Mouse (Mus musculus) intestine, embryonic 14.5 days (tissue): ENCODE results near the gene Tmem233. TPM values are rescaled to one million over a fixed set of nuclear protein-coding genes. Genes with fewer than 3 reads are reported as not detected.
A peak's percentile ranks its signal among the peaks of the same experiment; 100 is the strongest.

Experiments used
- ATAC-seq: fragments of 200-750 bp; cut with Nextera tagmentation; replicated peaks from 2 replicates; pipeline ENCODE4 v1.8.0; 2017; ENCODE audit warnings: low read depth, moderate number of reproducible peaks, moderate TSS enrichment, moderate library complexity; ENCODE audit not compliant: low FRiP score, low TSS enrichment
- DNase-seq: peaks from one replicate; pipeline ENCODE4 v3.0.0-alpha.2; 2018; ENCODE audit warnings: low spot score
- H3K27ac ChIP-seq: fragments of 300-500 bp; sonication (generic); 2 replicates; pipeline ENCODE4 v1.5.1; 2014; ENCODE audit warnings: low read depth, mild to moderate bottlenecking, control low read depth
- H3K27me3 ChIP-seq: fragments of 300-500 bp; sonication (generic); replicated peaks from 2 replicates; pipeline ENCODE4 v1.6.1; 2014; ENCODE audit warnings: low read length, control low read depth; ENCODE audit not compliant: control insufficient read depth, insufficient read depth
- H3K36me3 ChIP-seq: fragments of 300-500 bp; sonication (generic); 2 replicates; pipeline ENCODE4 v1.6.1; 2014; ENCODE audit warnings: low read length, control low read depth; ENCODE audit not compliant: control insufficient read depth, insufficient read depth
- H3K4me1 ChIP-seq: fragments of 300-500 bp; sonication (generic); replicated peaks from 2 replicates; pipeline ENCODE4 v1.6.1; 2014; ENCODE audit warnings: low read length, control low read depth, mixed read lengths; ENCODE audit not compliant: control insufficient read depth, insufficient read depth
- H3K4me2 ChIP-seq: fragments of 300-500 bp; sonication (generic); 2 replicates; pipeline ENCODE4 v1.6.1; 2014; ENCODE audit warnings: low read length
- H3K4me3 ChIP-seq: fragments of 300-500 bp; sonication (generic); 2 replicates; pipeline ENCODE4 v1.5.1; 2014; ENCODE audit warnings: low read depth, low read length, control low read depth, mixed read lengths
- H3K9ac ChIP-seq: fragments of 300-500 bp; sonication (generic); 2 replicates; pipeline ENCODE4 v1.6.1; 2014; ENCODE audit warnings: mild to moderate bottlenecking, low read length
- H3K9me3 ChIP-seq: fragments of 300-500 bp; sonication (generic); 2 replicates; pipeline ENCODE4 v1.6.1; 2016; ENCODE audit warnings: low read length, control low read depth; ENCODE audit not compliant: control insufficient read depth
- WGBS: fragments of 180-500 bp; shearing (Covaris S2); extraction: QIAGEN DNeasy Blood & Tissue Kit; methylation state at CpG from one replicate; pipeline ENCODE4 v1.1.7; 2014; 5-methylcytosine and 5-hydroxymethylcytosine counted together
- polyA plus RNA-seq: library from polyadenylated mRNA; unstranded; fragments of >200 nt; fragmentation: Nextera tagmentation; extraction: Ambion mirVana; gene quantifications from 2 replicates; pipeline ENCODE4 v1.2.1, GENCODE M21; 2014

The Tmem233 gene
- polyA plus RNA-seq: not detected in 2 replicates

DNA sequence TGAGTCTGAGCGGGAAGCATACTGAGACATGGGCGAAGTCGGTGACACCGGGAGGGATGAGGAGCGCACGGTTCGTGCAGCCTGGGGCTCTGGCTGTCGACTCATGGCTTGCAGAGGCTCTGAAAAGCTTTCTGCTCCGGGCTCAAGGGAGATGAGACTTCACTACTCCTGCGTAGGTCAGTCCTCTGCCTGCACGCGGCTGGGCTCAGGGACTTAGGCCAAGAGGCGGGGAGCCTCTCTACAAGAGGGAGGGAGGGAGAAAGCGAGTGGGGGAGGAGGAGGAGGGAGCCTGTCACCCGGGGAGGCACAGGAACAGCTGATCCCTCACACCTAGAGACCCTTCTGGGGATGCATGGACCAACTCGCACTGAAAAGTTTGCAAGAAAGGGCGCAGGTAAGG lies at the start of gene Tmem233:
Tmem233 (minus strand) TSS at position 164 of the 400 bp plus-strand sequence.
- 9% methylated on average over 17 of the region's 17 CpGs for WGBS
- H3K27ac ChIP-seq: no peak within 1 kb of the TSS
- no peaks in the 10 kb centered on the region for H3K36me3 ChIP-seq
- H3K27me3 ChIP-seq: peaks cover 23% of the 10 kb centered on the region
- no peak within 1 kb of the TSS for H3K4me3 ChIP-seq
- no peaks in the 10 kb centered on the region for H3K9me3 ChIP-seq
- no peak within 1 kb of the TSS for H3K4me2 ChIP-seq
- H3K4me1 ChIP-seq: no peaks in the 10 kb centered on the region
- no peak within 1 kb of the TSS for H3K9ac ChIP-seq
- ATAC-seq: no peak
- no peak for DNase-seq

DNA sequence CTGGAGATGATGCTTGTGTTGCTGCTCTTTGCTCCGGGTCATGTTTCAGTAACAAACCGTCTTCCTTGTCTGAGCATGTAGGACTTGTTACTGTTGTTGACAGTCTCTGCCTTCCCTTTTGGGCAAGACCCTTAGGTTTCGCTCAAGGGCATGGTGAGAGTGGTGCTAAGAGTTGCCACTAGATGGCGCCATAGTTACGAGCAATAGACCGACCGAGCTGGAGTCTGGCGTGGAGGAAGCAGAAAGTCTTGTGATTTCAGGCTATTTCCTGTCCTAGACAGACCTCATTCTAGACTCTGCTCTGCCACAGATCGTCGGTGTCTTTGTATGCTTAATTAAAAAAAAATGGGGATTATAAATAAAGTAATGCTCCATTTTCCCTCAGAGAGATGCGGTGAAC lies 40.3 kb upstream of the Tmem233 start:
- WGBS: 8% methylated on average over 11 of the region's 11 CpGs

DNA sequence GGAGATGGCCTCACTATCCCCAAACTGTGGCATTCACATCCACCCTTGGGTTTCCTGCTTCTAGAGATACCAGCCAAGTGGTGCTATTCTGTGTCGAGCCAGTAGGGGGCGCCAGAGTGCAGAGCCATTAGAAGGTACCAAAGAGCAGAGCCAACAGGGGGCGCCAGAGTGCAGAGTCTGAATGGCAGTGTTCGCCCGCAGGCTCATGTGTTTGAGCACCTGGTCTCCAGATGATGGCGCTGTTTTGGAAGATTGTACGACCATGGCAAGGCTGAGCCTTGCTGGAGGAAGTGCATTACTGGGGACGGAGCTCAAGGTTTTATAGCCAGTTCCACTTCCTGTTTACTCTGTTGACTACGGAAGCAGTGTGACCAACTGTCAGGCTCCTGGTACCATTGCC lies 33.5 kb upstream of the Tmem233 start:
- Histone ChIP-seq H3K9ac (no peak overlapping the region), H3K4me2 (no peak overlapping the region), H3K27ac (no peak overlapping the region), H3K27me3 (no peaks in the 10 kb centered on the region), H3K36me3 (no peaks in the 10 kb centered on the region), H3K4me3 (no peak overlapping the region), H3K4me1 (no peaks in the 10 kb centered on the region), H3K9me3 (no peaks in the 10 kb centered on the region)
- ATAC-seq (no peak), DNase-seq (peak; percentile 79)
- WGBS: 35% methylated on average over 9 of the region's 9 CpGs

More for the DNA sequence above, 40.3 kb upstream of the Tmem233 start:
- Histone ChIP-seq H3K9ac (no peak overlapping the region), H3K4me1 (no peaks in the 10 kb centered on the region), H3K9me3 (no peaks in the 10 kb centered on the region), H3K27me3 (no peaks in the 10 kb centered on the region), H3K36me3 (no peaks in the 10 kb centered on the region), H3K4me3 (no peak overlapping the region), H3K27ac (no peak overlapping the region), H3K4me2 (no peak overlapping the region)
- ATAC-seq (no peak), DNase-seq (peak; percentile 89)

DNA sequence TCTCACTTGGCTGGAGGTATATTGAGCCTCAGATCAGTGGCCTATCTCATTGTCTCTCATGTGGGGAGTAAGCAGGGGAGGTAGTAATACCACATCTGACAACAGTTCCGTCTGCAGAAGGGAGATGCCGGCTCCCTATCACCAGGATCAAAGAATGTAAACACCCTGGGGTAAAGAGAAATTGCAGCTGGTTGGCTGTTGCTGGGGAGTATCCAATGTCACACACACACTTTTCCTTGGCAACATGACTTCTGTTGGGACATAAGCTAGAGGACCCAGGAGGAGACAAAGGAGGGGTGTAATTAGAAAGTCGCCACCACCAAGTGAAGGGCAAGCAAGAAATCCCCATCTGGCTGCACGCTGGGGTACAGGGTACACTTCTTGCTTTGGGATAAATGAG lies 33.1 kb upstream of the Tmem233 start:
- H3K27ac ChIP-seq: no peak overlapping the region
- ATAC-seq (no peak), DNase-seq (no peak)
- no peak overlapping the region for H3K9ac ChIP-seq
- no peak overlapping the region for H3K4me2 ChIP-seq
- H3K36me3 ChIP-seq: no peaks in the 10 kb centered on the region
- H3K9me3 ChIP-seq: no peaks in the 10 kb centered on the region
- no peaks in the 10 kb centered on the region for H3K4me1 ChIP-seq
- no peaks in the 10 kb centered on the region for H3K27me3 ChIP-seq
- no peak overlapping the region for H3K4me3 ChIP-seq
- 45% methylated on average over 4 of the region's 4 CpGs for WGBS

DNA sequence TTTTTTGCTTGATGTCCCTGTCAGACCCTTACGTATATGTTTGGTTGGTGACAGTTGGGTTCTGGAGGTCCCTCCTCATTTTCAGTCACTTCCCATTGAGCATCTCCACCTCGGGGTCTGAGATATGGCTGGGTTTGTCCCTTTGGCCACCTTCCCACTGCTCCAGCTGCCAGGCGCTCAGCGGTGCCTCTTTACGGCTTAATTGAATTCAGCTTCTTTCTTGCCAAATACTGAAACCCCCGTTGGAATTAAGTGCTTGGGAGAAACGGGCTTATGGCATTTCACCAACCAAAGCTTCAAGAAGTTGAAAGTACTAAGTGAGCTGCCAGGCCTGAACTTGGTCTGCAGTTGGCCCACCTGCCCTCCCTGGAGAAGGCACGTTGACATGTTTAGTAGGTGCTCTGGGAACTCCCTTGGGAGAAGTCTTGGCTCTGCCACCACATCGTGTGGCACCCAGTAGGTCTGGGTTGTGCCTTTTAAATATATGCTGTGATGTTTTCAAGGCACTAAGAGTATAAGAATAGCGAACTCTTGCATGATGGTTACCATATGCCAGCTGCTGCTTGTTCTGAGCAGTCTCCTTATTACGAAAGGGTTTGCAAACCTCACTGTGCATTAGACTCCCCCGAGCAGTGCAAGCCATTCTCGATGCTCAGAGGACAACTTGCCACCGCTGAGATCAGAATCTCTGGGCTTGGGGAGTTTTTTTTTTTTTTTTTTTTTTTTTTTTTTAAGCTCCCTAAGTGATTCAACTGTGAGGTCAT lies 32.2 kb upstream of the Tmem233 start:
- Histone ChIP-seq H3K27me3 (no peaks in the 10 kb centered on the region), H3K4me3 (no peak overlapping the region), H3K4me1 (no peaks in the 10 kb centered on the region), H3K4me2 (no peak overlapping the region), H3K36me3 (no peaks in the 10 kb centered on the region), H3K9ac (no peak overlapping the region), H3K27ac (no peak overlapping the region), H3K9me3 (no peaks in the 10 kb centered on the region)
- ATAC-seq (no peak), DNase-seq (peak; percentile 43)
- WGBS: 67% methylated on average over 14 of the region's 14 CpGs

DNA sequence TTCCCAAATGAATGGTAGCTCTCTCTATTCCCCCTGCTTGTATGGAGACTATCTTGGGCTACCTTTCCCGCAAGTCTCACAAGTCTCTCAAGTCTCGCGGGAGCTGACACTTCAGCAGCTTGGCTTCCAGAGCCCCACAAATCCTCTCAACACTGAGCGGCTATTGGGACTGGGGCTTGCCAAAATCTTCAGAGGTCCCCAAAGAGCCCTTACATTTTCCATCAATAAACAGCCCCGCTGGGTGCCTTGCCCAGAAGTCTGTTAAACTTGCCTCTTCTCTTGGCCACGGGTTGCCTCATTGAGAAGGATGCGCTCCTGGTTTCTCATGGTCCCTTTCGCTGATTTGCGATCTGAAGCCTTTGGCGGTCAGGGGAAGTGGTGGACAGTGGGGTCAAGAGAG lies 25.6 kb upstream of the Tmem233 start:
- Histone ChIP-seq H3K4me3 (no peak overlapping the region), H3K27ac (no peak overlapping the region), H3K4me1 (no peaks in the 10 kb centered on the region), H3K27me3 (no peaks in the 10 kb centered on the region), H3K9ac (no peak overlapping the region), H3K9me3 (no peaks in the 10 kb centered on the region), H3K4me2 (no peak overlapping the region), H3K36me3 (no peaks in the 10 kb centered on the region)
- peak; percentile 3 for DNase-seq
- no peak for ATAC-seq
- 91% methylated on average over 10 of the region's 10 CpGs for WGBS

DNA sequence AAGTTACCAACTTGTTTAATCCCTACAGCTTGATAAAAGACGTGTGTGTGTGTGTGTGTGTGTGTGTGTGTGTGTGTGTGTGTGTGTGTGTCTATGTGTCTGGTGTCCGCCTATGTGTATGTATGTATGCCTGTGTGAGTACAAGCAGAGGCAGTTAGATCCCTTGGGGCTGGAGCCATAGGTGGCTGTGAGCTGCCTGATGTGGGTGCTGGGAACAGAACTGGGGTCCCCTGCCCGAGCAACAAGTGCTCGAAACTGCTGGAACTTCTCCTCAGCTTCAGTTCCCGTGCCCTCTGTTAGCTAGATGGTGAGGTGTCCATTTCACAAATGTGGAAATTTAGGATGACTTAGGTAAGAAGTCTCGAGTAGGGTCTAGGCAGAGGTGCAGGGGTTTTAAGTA lies 1.2 kb upstream of the Tmem233 start:
- WGBS: 89% methylated on average over 6 of the region's 6 CpGs
- H3K4me1 ChIP-seq: no peaks in the 10 kb centered on the region

DNA sequence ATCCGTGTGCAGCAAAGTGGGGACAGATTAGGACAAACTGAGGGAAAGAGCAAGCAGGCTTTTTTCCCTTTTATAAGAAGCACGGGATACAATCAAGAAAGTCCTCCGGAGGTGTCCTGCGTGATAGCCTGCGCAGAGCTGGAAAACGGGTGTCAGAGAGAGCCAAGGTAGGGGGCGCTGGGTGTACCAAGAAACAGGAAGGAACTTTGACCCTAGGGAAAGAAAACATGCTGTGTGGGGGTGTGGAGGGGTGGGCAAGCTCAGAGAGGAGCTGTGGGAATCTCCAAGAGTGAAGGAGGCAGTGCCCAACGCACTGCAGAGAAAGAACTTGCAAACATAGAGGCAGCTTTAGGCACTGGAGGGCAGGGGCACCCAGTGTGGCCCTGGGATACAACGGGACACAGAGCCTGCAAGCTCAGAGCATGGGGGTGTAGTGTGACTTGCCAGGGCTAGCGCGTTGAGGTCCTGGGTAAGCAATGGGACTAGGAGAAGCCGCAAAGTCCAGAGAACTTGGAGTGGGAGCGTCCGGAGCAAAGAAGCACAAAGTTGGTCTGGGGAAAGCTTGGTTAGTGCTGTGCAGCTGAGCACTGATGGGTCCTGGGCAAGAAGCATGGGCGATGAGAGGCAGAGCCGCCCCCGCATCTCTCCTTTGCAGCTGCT lies 673 bp downstream of the Tmem233 start:
- H3K4me2 ChIP-seq: no peak overlapping the region
- H3K36me3 ChIP-seq: no peaks in the 10 kb centered on the region
- DNase-seq (no peak), ATAC-seq (no peak)
- H3K4me3 ChIP-seq: no peak overlapping the region
- no peaks in the 10 kb centered on the region for H3K4me1 ChIP-seq
- H3K27me3 ChIP-seq: peaks cover 23% of the 10 kb centered on the region
- no peak overlapping the region for H3K9ac ChIP-seq
- WGBS: 31% methylated on average over 17 of the region's 17 CpGs
- no peak overlapping the region for H3K27ac ChIP-seq
- no peaks in the 10 kb centered on the region for H3K9me3 ChIP-seq

More for the DNA sequence above, 1.2 kb upstream of the Tmem233 start:
- H3K4me2 ChIP-seq: no peak overlapping the region
- no peak for DNase-seq
- no peaks in the 10 kb centered on the region for H3K36me3 ChIP-seq
- no peak for ATAC-seq
- peaks cover 23% of the 10 kb centered on the region for H3K27me3 ChIP-seq
- H3K9ac ChIP-seq: no peak overlapping the region
- H3K9me3 ChIP-seq: no peaks in the 10 kb centered on the region
- no peak overlapping the region for H3K27ac ChIP-seq
- H3K4me3 ChIP-seq: no peak overlapping the region

DNA sequence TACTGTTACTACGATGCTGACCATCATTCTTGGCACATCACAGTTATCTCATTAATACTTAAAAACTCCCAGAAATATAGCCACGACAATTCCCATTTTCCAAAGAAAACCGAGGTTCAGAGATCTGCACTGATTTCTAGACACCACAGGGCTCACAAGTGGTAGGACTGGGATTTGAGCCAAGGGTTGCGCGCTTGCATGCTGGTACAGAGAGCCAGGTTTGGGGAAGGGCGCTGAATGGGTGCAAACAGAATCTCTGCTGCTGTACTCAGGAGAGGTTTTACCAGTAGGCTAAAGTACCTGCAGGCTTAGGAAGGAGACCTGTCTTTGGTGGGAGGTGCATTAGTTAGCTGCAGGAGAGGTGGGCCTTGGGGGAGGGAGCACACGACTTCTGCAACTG lies 1.4 kb downstream of the Tmem233 start:
- H3K36me3 ChIP-seq: no peaks in the 10 kb centered on the region
- DNase-seq: no peak
- H3K9ac ChIP-seq: no peak overlapping the region
- H3K27ac ChIP-seq: no peak overlapping the region
- no peak overlapping the region for H3K4me3 ChIP-seq
- H3K9me3 ChIP-seq: no peaks in the 10 kb centered on the region
- H3K4me1 ChIP-seq: no peaks in the 10 kb centered on the region
- ATAC-seq: no peak
- no peak overlapping the region for H3K4me2 ChIP-seq
- H3K27me3 ChIP-seq: peaks cover 23% of the 10 kb centered on the region
- WGBS: 72% methylated on average over 7 of the region's 7 CpGs
